Mouse (Mus musculus): ENCODE measurements around the gene Vps4b.
"Not testable (repeated sequence)": the region's sequence is repeated elsewhere in the genome, so short reads cannot be mapped to it uniquely, and the experiment has no call there.

DNA sequence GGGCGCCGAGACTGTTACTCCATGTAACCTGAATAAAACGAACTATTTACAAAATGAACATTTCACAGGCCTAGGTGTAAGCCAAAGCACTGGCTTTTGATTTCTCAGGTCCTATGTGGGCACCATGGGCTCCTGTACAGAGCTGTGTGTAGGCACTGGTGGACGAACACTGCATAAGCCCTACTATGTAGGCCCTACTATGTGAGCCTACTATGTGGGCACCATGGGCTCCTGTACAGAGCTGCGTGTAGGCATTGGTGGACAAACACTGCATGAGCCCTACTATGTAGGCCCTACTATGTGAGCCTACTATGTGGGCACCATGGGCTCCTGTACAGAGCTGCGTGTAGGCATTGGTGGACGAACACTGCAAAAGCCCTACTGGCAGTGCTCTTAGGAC is 78.8 kb downstream of the Vps4b start:
- TF ChIP-seq POLR2A (IDR thresholded peaks at IDR 0.05; ENCODE audit: insufficient read depth, low read length); CTCF (IDR thresholded peaks at IDR 0.05; ENCODE audit: low read depth, low read length); EP300 (IDR thresholded peaks at IDR 0.05; ENCODE audit: insufficient read depth, low read depth, low read length): not testable (repeated sequence)

All from ES-Bruce4 (cell line).